32 mouse cellular contexts compared by ENCODE assay signal in genomic region chr3:84646007-84646290, GRCm38 (mm10). TPM values are rescaled to one million over a fixed set of nuclear protein-coding genes. Genes with fewer than 3 reads are reported as not detected.
DNase-seq lines count a peak whose midpoint lies in the region; ATAC-seq and TF ChIP-seq lines count a peak whose summit lies in the region.
"Had no signal": no experiment of that assay in that cellular context is flagged by ENCODE, and none has a peak within 500 bp of the region (broad histone marks: within the 10 kb centered on the region; RNA-seq: fewer than 3 reads in every experiment).

No protein-coding gene starts in this region.

- TF ChIP-seq POLR2A in small intestine, adult 2 months (IDR thresholded peaks at IDR 0.05; ENCODE audit: low read depth, low read length), result no peak

- no peak for TF ChIP-seq CTCF in small intestine, adult 2 months (IDR thresholded peaks at IDR 0.05; ENCODE audit: extremely low read depth, insufficient read length, insufficient replicate concordance, low read depth, low read length)

- H3K27me3 ChIP-seq in limb, embryonic 15.5 days, result no peaks in the 10 kb centered on the region
- H3K27me3 ChIP-seq in limb, embryonic 10.5 days (ENCODE audit: low read depth, poor library complexity, severe bottlenecking), result no peaks in the 10 kb centered on the region
- no peaks in the 10 kb centered on the region for H3K27me3 ChIP-seq in small intestine, adult 2 months (ENCODE audit: control insufficient read depth, insufficient read depth, low read length)
- H3K27me3 ChIP-seq in neural tube, embryonic 15.5 days (replicated peaks), result no peaks in the 10 kb centered on the region
- H3K27me3 ChIP-seq: CH12.LX; kidney, embryonic 15.5 days; limb, embryonic 13.5 days; liver, embryonic 13.5 days; Patski had no signal

- H3K36me3 ChIP-seq in limb, embryonic 15.5 days, result no peaks in the 10 kb centered on the region
- H3K36me3 ChIP-seq in limb, embryonic 10.5 days, result no peaks in the 10 kb centered on the region
- H3K36me3 ChIP-seq in small intestine, adult 2 months (ENCODE audit: control insufficient read depth, insufficient read depth, low read length), result no peaks in the 10 kb centered on the region
- H3K36me3 ChIP-seq in neural tube, embryonic 15.5 days, result no peaks in the 10 kb centered on the region
- H3K36me3 ChIP-seq: hindbrain, embryonic 13.5 days; kidney, embryonic 15.5 days; limb, embryonic 13.5 days; liver, embryonic 13.5 days had no signal

- 59% methylated on average over 3 of the region's 3 CpGs for WGBS in limb, embryonic 15.5 days
- WGBS in limb, embryonic 10.5 days, result 92% methylated on average over 3 of the region's 3 CpGs
- 67% methylated on average over 3 of the region's 3 CpGs for WGBS in small intestine, adult 2 months
- WGBS in neural tube, embryonic 15.5 days, result 57% methylated on average over 3 of the region's 3 CpGs

- no peak overlapping the region for H3K9ac ChIP-seq in limb, embryonic 15.5 days
- no peak overlapping the region for H3K9ac ChIP-seq in neural tube, embryonic 15.5 days (replicated peaks)
- H3K9ac ChIP-seq: hindbrain, embryonic 13.5 days; kidney, embryonic 15.5 days; limb, embryonic 13.5 days; liver, embryonic 13.5 days had no signal

- H3K9me3 ChIP-seq in limb, embryonic 15.5 days, result no peaks in the 10 kb centered on the region
- no peaks in the 10 kb centered on the region for H3K9me3 ChIP-seq in limb, embryonic 10.5 days (replicated peaks)
- H3K9me3 ChIP-seq in neural tube, embryonic 15.5 days (replicated peaks), result no peaks in the 10 kb centered on the region
- H3K9me3 ChIP-seq: hindbrain, embryonic 13.5 days; kidney, embryonic 15.5 days; limb, embryonic 13.5 days; liver, embryonic 13.5 days had no signal

- no peak overlapping the region for H3K4me2 ChIP-seq in limb, embryonic 15.5 days
- no peak overlapping the region for H3K4me2 ChIP-seq in neural tube, embryonic 15.5 days
- H3K4me2 ChIP-seq: heart, embryonic 11.5 days; hindbrain, embryonic 13.5 days; kidney, embryonic 15.5 days; limb, embryonic 13.5 days; liver, embryonic 13.5 days had no signal

- no peak overlapping the region for H3K4me3 ChIP-seq in limb, embryonic 15.5 days
- H3K4me3 ChIP-seq in limb, embryonic 10.5 days, result no peak overlapping the region
- no peak overlapping the region for H3K4me3 ChIP-seq in small intestine, adult 2 months (ENCODE audit: low read depth, low read length)
- no peak overlapping the region for H3K4me3 ChIP-seq in neural tube, embryonic 15.5 days (replicated peaks)
- H3K4me3 ChIP-seq: hindbrain, embryonic 13.5 days; kidney, embryonic 15.5 days; layer of hippocampus, adult 2 months; left cerebral cortex, adult 2 months; limb, embryonic 13.5 days; liver, embryonic 13.5 days had no signal

- H3K27ac ChIP-seq in limb, embryonic 15.5 days, result peak overlapping the region; percentile 55
- no peak overlapping the region for H3K27ac ChIP-seq in limb, embryonic 10.5 days
- peak overlapping the region; percentile 79 for H3K27ac ChIP-seq in small intestine, adult 2 months (ENCODE audit: insufficient read depth, low read depth, low read length)
- H3K27ac ChIP-seq in neural tube, embryonic 15.5 days (replicated peaks), result no peak overlapping the region
- H3K27ac ChIP-seq: hindbrain, embryonic 13.5 days; kidney, embryonic 15.5 days; layer of hippocampus, adult 2 months; left cerebral cortex, adult 2 months; limb, embryonic 13.5 days; liver, embryonic 13.5 days had no signal

- ATAC-seq in limb, embryonic 15.5 days (ENCODE audit: insufficient number of reproducible peaks, low FRiP score, low TSS enrichment, low read depth), result no peak
- no peak; the same call in 1 of the 2 replicates for ATAC-seq in neural tube, embryonic 15.5 days (ENCODE audit: low FRiP score)
- ATAC-seq: forebrain, embryonic 14.5 days; Patski had no signal

- H3K4me1 ChIP-seq in limb, embryonic 15.5 days, result no peaks in the 10 kb centered on the region
- H3K4me1 ChIP-seq in limb, embryonic 10.5 days, result no peaks in the 10 kb centered on the region
- H3K4me1 ChIP-seq in small intestine, adult 2 months (ENCODE audit: control insufficient read depth, insufficient read depth, insufficient read length, low read length), result peaks cover 11% of the 10 kb centered on the region; the same call in 1 of the 2 replicates
- H3K4me1 ChIP-seq in neural tube, embryonic 15.5 days, result peaks cover 11% of the 10 kb centered on the region; the same call in 1 of the 2 replicates
- H3K4me1 ChIP-seq: liver, embryonic 13.5 days had no signal

- DNase-seq in adrenal gland, adult 2 months, result peak; percentile 60
- no peak for DNase-seq in adrenal gland, adult 8-10 months
- no peak for DNase-seq in limb, embryonic 10.5 days (ENCODE audit: low spot score)
- DNase-seq in right cerebral cortex, postnatal 14 days, result no peak
- no peak for DNase-seq in kidney, postnatal 14 days
- DNase-seq: cerebellum, adult 18-20 months; cerebellum, postnatal 14 days; gastrocnemius, postnatal 25 days; heart, adult 18-20 months; heart, postnatal 4 days; kidney, adult 18-20 months; liver, embryonic 13.5 days; lung, adult 2 months; lung, postnatal 10 days; midbrain, embryonic 14.5 days; thymus, postnatal 25 days had no signal

RNA-seq across cellular contexts. Expression of gene Tmem154, which starts 20.0 kb away (rescaled TPM):
- total RNA-seq in adrenal gland, adult 2 months (2021), result 1 to 10 TPM; 3.8 to 3.9 TPM
- 0.96 and 1.1 TPM in 2 replicates for polyA plus RNA-seq in adrenal gland, adult 2 months (2012; rRNA removed)
- total RNA-seq in adrenal gland, adult 8-10 months (2022), result 1 to 10 TPM; 2.2 to 3.8 (median 2.9) TPM
- polyA plus RNA-seq in limb, embryonic 15.5 days (2015; fragmentation: Nextera tagmentation; extraction: Ambion mirVana), result 15.3 and 16.5 TPM in 2 replicates
- 0.28 and 0.41 TPM in 2 replicates for polyA plus RNA-seq in limb, embryonic 10.5 days (2016; fragmentation: Nextera tagmentation; extraction: Ambion mirVana)
- polyA plus RNA-seq in small intestine, adult 2 months (2012; rRNA removed), result 1.5 and 2.0 TPM in 2 replicates
- 0.97 and 2.5 TPM in 2 replicates for polyA plus RNA-seq in neural tube, embryonic 15.5 days (2015; fragmentation: Nextera tagmentation; extraction: Ambion mirVana)

RNA-seq across cellular contexts. Expression of gene Tigd4, which starts 52.6 kb away (rescaled TPM):
- not detected for total RNA-seq in adrenal gland, adult 2 months (2021)
- not detected in 2 replicates for polyA plus RNA-seq in adrenal gland, adult 2 months (2012; rRNA removed)
- under 1 TPM in 2 of 4 experiments, not detected in 2; 0.06 to 0.18 TPM for total RNA-seq in adrenal gland, adult 8-10 months (2022)
- 2.4 and 3.0 TPM in 2 replicates for polyA plus RNA-seq in limb, embryonic 15.5 days (2015; fragmentation: Nextera tagmentation; extraction: Ambion mirVana)
- not detected in 2 replicates for polyA plus RNA-seq in limb, embryonic 10.5 days (2016; fragmentation: Nextera tagmentation; extraction: Ambion mirVana)
- polyA plus RNA-seq in small intestine, adult 2 months (2012; rRNA removed), result 0.04 TPM in 1 of 2 replicates, not detected in the other
- 0.14 and 0.22 TPM in 2 replicates for polyA plus RNA-seq in neural tube, embryonic 15.5 days (2015; fragmentation: Nextera tagmentation; extraction: Ambion mirVana)
- total RNA-seq: CH12.LX; heart, adult 18-20 months; left cerebral cortex, adult 2 months; MEL; neutrophil, adult 5-6 weeks had no signal
- polyA plus RNA-seq: C2C12; forebrain, embryonic 14.5 days; heart, embryonic 11.5 days; hindbrain, embryonic 13.5 days; midbrain, embryonic 14.5 days; spleen, adult 2 months had no signal

Comparison
In these comparisons a context has a peak if more than half of its experiments do, and no peak if none do; other contexts are left out.
1. H3K27ac ChIP-seq: peak in limb, embryonic 15.5 days (single experiment) and small intestine, adult 2 months (single experiment); none in limb, embryonic 10.5 days (single experiment) and neural tube, embryonic 15.5 days (single experiment).